Comparison of ENCODE assay signal across 8 mouse cellular contexts in the genomic region with DNA sequence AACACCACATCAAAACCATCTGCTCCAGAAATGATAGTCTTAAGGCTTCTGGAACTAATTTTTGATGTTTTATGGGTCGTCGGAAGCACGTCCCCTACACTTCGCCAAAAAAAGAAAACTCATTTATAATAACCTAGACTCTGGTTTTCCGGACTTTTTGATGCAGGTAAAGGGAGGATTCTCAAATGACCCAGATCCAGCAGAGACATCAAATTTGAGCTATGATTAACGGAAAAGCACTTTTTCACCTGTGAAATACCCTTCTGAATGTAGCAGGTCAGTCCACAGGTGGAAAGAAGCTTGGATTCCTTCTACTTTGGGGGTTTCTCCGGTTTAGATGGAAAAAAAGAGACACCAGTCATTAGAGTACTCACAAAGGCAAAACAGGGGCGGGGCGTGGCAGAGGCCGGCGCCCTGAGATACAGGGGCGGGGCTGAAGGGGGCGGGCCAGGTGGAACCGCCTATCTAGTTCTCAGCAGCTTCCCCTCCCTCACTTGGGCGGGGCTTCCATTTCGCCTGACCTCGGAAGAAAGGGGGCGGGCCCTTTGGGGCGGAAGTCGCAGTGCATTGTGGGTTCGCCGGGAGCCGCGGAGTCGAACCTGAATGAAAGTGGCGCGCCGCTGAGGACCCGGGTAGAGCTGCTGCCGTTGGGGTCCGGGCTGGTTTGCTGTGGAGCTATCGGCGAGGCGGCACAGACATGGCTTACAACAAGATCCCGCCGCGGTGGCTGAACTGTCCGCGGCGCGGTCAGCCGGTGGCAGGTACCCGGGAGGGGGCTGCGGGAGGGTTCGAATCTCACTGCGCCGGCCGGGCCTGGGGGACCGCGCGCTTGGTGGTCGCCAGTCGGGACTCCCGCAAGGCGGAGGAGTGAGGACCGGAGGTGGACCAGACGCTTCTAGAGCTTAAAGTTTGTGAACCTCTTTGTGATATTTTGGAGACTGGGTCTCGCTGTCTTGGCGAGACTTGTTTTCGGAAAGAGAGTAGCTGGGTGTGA. TPM values are rescaled to one million over a fixed set of nuclear protein-coding genes. Genes with fewer than 3 reads are reported as not detected.
A peak's percentile ranks its signal among the peaks of the same experiment; 100 is the strongest.
DNase-seq lines count a peak whose midpoint lies in the region; ATAC-seq lines count a peak whose summit lies in the region.

A gene (plus strand): TSS at position 548 of the 994 bp plus-strand sequence.

- H3K36me3 ChIP-seq in hindbrain, embryonic 11.5 days (ENCODE audit: control insufficient read depth, insufficient read depth, low read length) = no peaks in the 10 kb centered on the region

- peak; percentile 95 for ATAC-seq in hindbrain, embryonic 11.5 days (ENCODE audit: low FRiP score)

- 0 out of 2 replicates have a peak within 1 kb of the TSS, but pooled peaks have one; percentile 30 for H3K27ac ChIP-seq in hindbrain, embryonic 11.5 days (ENCODE audit: low read depth, low read length)

- H3K4me3 ChIP-seq in hindbrain, embryonic 11.5 days (ENCODE audit: low read depth, low read length) = peak within 1 kb of the TSS; percentile 89

- WGBS in hindbrain, embryonic 11.5 days = 3% methylated on average over 59 of the region's 60 CpGs

- peak; percentile 98 for DNase-seq in Muller cell, postnatal 12 days (ENCODE audit: inconsistent ontology term)
- peak; percentile 95 for DNase-seq in cerebellum, adult 9-11 months
- DNase-seq in frontal cortex, adult 2 months (ENCODE audit: extremely low spot score in 1 of 2, low spot score in 1 of 2) = peak; percentile 91 to 96
- DNase-seq in hindbrain, embryonic 11.5 days (ENCODE audit: low spot score) = peak; percentile 99
- DNase-seq in layer of hippocampus, postnatal 10 days (ENCODE audit: low spot score in 2 of 2) = peak; percentile 93 to 95
- DNase-seq in lung, postnatal 10 days = peak; percentile 99
- DNase-seq in ovary, postnatal 36 days (ENCODE audit: low spot score) = peak; percentile 95
- peak; percentile 99 for DNase-seq in thymus, postnatal 25 days

- no peaks in the 10 kb centered on the region for H3K27me3 ChIP-seq in hindbrain, embryonic 11.5 days (ENCODE audit: control insufficient read depth, insufficient read depth, low read length)

- no peaks in the 10 kb centered on the region for H3K9me3 ChIP-seq in hindbrain, embryonic 11.5 days (ENCODE audit: control insufficient read depth, low read length)

- no peaks in the 10 kb centered on the region for H3K4me1 ChIP-seq in hindbrain, embryonic 11.5 days (replicated peaks; ENCODE audit: control insufficient read depth, insufficient read depth, low read length)

- H3K9ac ChIP-seq in hindbrain, embryonic 11.5 days (ENCODE audit: low read depth, low read length) = peak within 1 kb of the TSS; percentile 72

- peak within 1 kb of the TSS; percentile 54 for H3K4me2 ChIP-seq in hindbrain, embryonic 11.5 days (replicated peaks; ENCODE audit: low read depth, low read length)

RNA-seq across cellular contexts. Expression of the gene that starts here (rescaled TPM):
- polyA plus RNA-seq in frontal cortex, adult 2 months (2012; rRNA removed) = 11.4 and 12.4 TPM in 2 replicates
- polyA plus RNA-seq in hindbrain, embryonic 11.5 days (2014; fragmentation: Nextera tagmentation; extraction: Ambion mirVana) = 37.7 and 39.3 TPM in 2 replicates
- total RNA-seq in layer of hippocampus, postnatal 10 days (2021) = 10 to 100 TPM; 20.3 to 20.7 TPM

Comparison
In these comparisons a context has a peak if more than half of its experiments do, and no peak if none do; other contexts are left out.
1. Peak in every context shown above with its lines: DNase-seq, ATAC-seq, H3K4me3 ChIP-seq and H3K27ac ChIP-seq.